In the genomic region with DNA sequence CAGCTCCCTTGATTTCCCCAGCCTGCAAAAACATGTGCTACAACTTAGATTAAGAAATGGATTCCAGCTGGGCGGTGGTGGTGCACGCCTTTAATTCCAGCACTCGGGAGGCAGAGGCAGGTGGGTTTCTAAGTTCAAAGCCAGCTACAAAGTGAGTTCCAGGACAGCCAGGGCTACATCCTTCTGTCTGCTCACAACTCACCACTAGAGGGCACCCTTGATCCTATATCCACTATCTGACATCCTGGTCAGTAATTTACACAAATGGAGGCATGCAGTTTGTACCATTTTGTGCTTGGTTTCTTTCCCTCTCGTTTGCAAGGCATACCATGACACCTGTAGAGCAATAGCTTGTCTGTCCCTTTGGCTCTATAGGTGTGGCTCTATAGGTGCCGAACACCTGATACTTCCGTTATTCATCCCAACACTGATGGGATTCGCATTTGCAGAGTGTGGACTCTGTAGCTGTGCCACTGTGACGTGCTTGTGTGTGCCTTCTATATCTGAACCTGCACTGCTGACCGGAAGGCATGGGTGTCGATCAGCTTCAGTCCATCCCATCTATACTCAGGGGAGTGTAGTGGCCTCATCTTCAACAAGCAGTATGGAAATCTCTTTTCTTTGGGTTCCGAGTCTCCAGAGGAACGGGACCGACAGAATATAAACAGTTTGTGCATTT, we compare ENCODE assay signal across 8 mouse cellular contexts.
DNase-seq lines count a peak whose midpoint lies in the region; ATAC-seq and TF ChIP-seq lines count a peak whose summit lies in the region.

No protein-coding gene starts in this region.

- no peak overlapping the region for H3K4me3 ChIP-seq in CH12.LX (replicated peaks in 1 of 3; ENCODE audit: low read depth in 2 of 3, low read length in 2 of 3, poor library complexity in 1 of 3)
- no peak overlapping the region for H3K4me3 ChIP-seq in lung, embryonic 14.5 days (ENCODE audit: low read depth, low read length)

- ATAC-seq in lung, embryonic 14.5 days (ENCODE audit: insufficient read depth): peak; percentile 53; the same call in 1 of the 2 replicates
- peak; percentile 71 for ATAC-seq in neutrophil, adult 5-6 weeks (ENCODE audit: extremely low read depth, insufficient number of reproducible peaks, low FRiP score, poor library complexity, severe bottlenecking)

- H3K4me2 ChIP-seq in CH12.LX (ENCODE audit: insufficient read depth, low read depth, poor library complexity, severe bottlenecking): no peak overlapping the region
- no peak overlapping the region for H3K4me2 ChIP-seq in lung, embryonic 14.5 days

- peak; percentile 77 to 89 for TF ChIP-seq CTCF in CH12.LX (conservative IDR thresholded peaks at IDR 0.05 in 1 of 2, IDR thresholded peaks at IDR 0.05 in 1 of 2; ENCODE audit: low read depth in 2 of 2, low read length in 2 of 2)
- TF ChIP-seq CTCF in lung, embryonic 14.5 days (IDR thresholded peaks at IDR 0.05; ENCODE audit: low read depth): peak; percentile 94

- H3K9me3 ChIP-seq in CH12.LX (replicated peaks; ENCODE audit: low read length): no peaks in the 10 kb centered on the region
- H3K9me3 ChIP-seq in lung, embryonic 14.5 days (ENCODE audit: low read depth, low read length): no peaks in the 10 kb centered on the region

- no peaks in the 10 kb centered on the region for H3K79me2 ChIP-seq in CH12.LX (replicated peaks; ENCODE audit: control insufficient read depth, extremely low read depth, insufficient read depth, poor library complexity, severe bottlenecking)

- intact Hi-C loops in heart, postnatal 10 days (cut with DNase I): loop anchor here (1.0 to 2.0 kb wide), 3 partner anchors 164 to 247 kb away; no protein-coding TSS in a partner anchor

- 67% methylated on average over 13 of the region's 13 CpGs for WGBS in lung, embryonic 14.5 days

- no peak overlapping the region for H3K9ac ChIP-seq in CH12.LX (ENCODE audit: insufficient read depth, low read depth)
- no peak overlapping the region for H3K9ac ChIP-seq in lung, embryonic 14.5 days

- dilution Hi-C loops in CH12.LX (cut with MboI; ENCODE audit: extremely low pct_ligation_motif_present, extremely low pct_unique_long_range_greater_than_20kb, low sequenced_read_pairs): no loop called here

- no peak overlapping the region for H3K27ac ChIP-seq in CH12.LX (ENCODE audit: insufficient read depth, low read depth)
- H3K27ac ChIP-seq in lung, embryonic 14.5 days (ENCODE audit: low read depth): no peak overlapping the region

- peak; percentile 84 for DNase-seq in CH12.LX (ENCODE audit: extremely low read depth)
- peak; percentile 67 for DNase-seq in adrenal gland, adult 2 months
- DNase-seq in embryo, embryonic 11.5 days (ENCODE audit: low read depth, low spot score): peak; percentile 69
- peak; percentile 75 to 90 for DNase-seq in heart, postnatal 10 days
- peak; percentile 73 to 77 for DNase-seq in kidney, postnatal 4 days
- DNase-seq in lung, embryonic 14.5 days: peak; percentile 93
- DNase-seq in thymus, postnatal 25 days: peak; percentile 62

- peaks cover 0 to 18% of the 10 kb centered on the region in 2 experiments; a peak in 2 of 4 replicates for H3K4me1 ChIP-seq in CH12.LX (ENCODE audit: control insufficient read depth in 1 of 2, insufficient read depth in 2 of 2)
- H3K4me1 ChIP-seq in lung, embryonic 14.5 days (ENCODE audit: insufficient read depth): no peaks in the 10 kb centered on the region

- H3K36me3 ChIP-seq in CH12.LX (replicated peaks in 1 of 2; ENCODE audit: control insufficient read depth in 1 of 2, insufficient read depth in 1 of 2, low read length in 1 of 2): no peaks in the 10 kb centered on the region
- H3K36me3 ChIP-seq in lung, embryonic 14.5 days (ENCODE audit: insufficient read depth): no peaks in the 10 kb centered on the region

- in situ Hi-C loops in CH12.LX (cut with MboI; ENCODE audit: low pct_ligation_motif_present, low pct_unique_long_range_greater_than_20kb, low sequenced_read_pairs): loop anchor here (5.0 to 25.0 kb wide), 3 partner anchors 167 to 562 kb away; no protein-coding TSS in a partner anchor

- TF ChIP-seq POLR2A in CH12.LX (IDR thresholded peaks at IDR 0.05; ENCODE audit: low read depth, low read length): no peak

- H3K27me3 ChIP-seq in CH12.LX (replicated peaks): no peaks in the 10 kb centered on the region
- H3K27me3 ChIP-seq in lung, embryonic 14.5 days (ENCODE audit: insufficient read depth, low read length): no peaks in the 10 kb centered on the region

- peak; percentile 86 for TF ChIP-seq RAD21 in CH12.LX (IDR thresholded peaks at IDR 0.05; ENCODE audit: low read depth, low read length)

- TF ChIP-seq EP300 in CH12.LX (IDR thresholded peaks at IDR 0.05; ENCODE audit: low read length): no peak

TF ChIP-seq in CH12.LX, 34 proteins besides CTCF, POLR2A, EP300 and RAD21:
- no peak for TF ChIP-seq JUN (IDR thresholded peaks at IDR 0.05; ENCODE audit: insufficient read depth, low read depth, low read length)
- TF ChIP-seq TBP (conservative IDR thresholded peaks at IDR 0.05; ENCODE audit: low read depth, low read length): no peak
- no peak for TF ChIP-seq JUND (conservative IDR thresholded peaks at IDR 0.05; ENCODE audit: low read depth, low read length)
- no peak for TF ChIP-seq SIN3A (IDR thresholded peaks at IDR 0.05; ENCODE audit: low read length)
- TF ChIP-seq ZKSCAN1 (IDR thresholded peaks at IDR 0.05; ENCODE audit: borderline replicate concordance, low read depth, low read length): no peak
- peak; percentile 93 for TF ChIP-seq SMC3 (IDR thresholded peaks at IDR 0.05; ENCODE audit: low read depth, low read length)
- no peak for TF ChIP-seq ZNF384 (IDR thresholded peaks at IDR 0.05; ENCODE audit: low read depth, low read length)
- TF ChIP-seq ETS1 (conservative IDR thresholded peaks at IDR 0.05; ENCODE audit: low read depth, low read length): no peak
- TF ChIP-seq CHD2 (IDR thresholded peaks at IDR 0.05; ENCODE audit: low read length): no peak
- TF ChIP-seq TCF12 (IDR thresholded peaks at IDR 0.05; ENCODE audit: low read depth, low read length): no peak
- no peak for TF ChIP-seq MAZ (IDR thresholded peaks at IDR 0.05; ENCODE audit: low read depth, low read length)
- no peak for TF ChIP-seq UBTF (IDR thresholded peaks at IDR 0.05; ENCODE audit: low read depth, low read length)
- no peak for TF ChIP-seq RCOR1 (conservative IDR thresholded peaks at IDR 0.05; ENCODE audit: low read depth, low read length)
- peak; percentile 71 for TF ChIP-seq ZC3H11A (IDR thresholded peaks at IDR 0.05; ENCODE audit: low read depth, low read length)
TF ChIP-seq in CH12.LX: peak in this region for 2.
